Mouse (Mus musculus) erythroblast, embryonic 14.5 days (primary cell): ENCODE data around the gene Rab15.

Source experiments
- GATA1 ChIP-seq: IDR thresholded peaks from 2 replicates; pipeline ENCODE4 v1.6.1; 2012; ENCODE audit warnings: low read length, inconsistent platforms, mixed read lengths
- TAL1 ChIP-seq: IDR thresholded peaks from 3 replicates; pipeline ENCODE4 v1.6.1; 2012; ENCODE audit warnings: low read length, inconsistent platforms, mixed read lengths

DNA sequence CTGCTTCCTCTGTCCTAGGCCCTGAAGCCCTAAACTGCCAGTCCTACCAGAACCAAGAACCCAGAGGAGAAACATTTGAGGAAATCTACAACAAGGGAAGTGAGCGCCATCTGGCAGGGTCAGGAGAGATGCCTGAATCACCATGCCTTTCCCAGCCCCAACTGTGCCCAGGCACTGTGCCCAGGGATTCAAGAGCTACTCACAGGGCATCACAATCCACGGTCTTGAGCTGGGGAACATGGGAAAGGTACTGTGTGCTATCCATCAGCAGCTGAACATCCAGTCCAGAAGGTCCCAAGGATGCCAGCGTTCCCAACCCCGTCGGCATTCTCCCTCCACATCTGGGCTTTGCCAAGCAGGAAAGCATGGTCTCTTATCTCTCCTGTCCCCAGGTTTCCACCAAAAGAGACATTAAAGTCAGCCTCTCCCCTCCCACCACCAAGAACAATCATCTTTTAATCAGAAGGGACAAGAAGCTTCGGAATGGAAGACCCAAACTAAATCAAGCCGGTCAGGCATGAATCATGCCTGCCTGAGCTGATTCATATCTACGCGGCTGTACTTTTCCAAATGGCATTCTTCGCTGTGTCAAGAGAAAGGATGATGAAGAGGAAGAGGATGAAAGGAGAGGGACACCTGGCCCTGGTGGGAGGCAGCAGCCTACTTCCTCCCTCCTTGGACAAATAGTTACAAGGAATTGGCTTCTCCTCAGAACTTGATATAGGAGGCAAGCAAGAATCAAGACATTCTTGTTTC, 17.5 kb downstream of the Rab15 start:
- no peak for TF ChIP-seq TAL1
- TF ChIP-seq GATA1: no peak
